Mouse (Mus musculus) heart, embryonic 15.5 days (tissue): ENCODE results near the gene Helt. TPM values are rescaled to one million over a fixed set of nuclear protein-coding genes. Genes with fewer than 3 reads are reported as not detected.

Source experiments
- ATAC-seq: fragments of 200-750 bp; cut with Nextera tagmentation; replicated peaks from 2 replicates; pipeline ENCODE4 v1.8.0; 2017; ENCODE audit warnings: low read depth, moderate TSS enrichment; ENCODE audit not compliant: insufficient number of reproducible peaks, insufficient read depth, low FRiP score
- H3K27ac ChIP-seq: fragments of 300-500 bp; sonication (generic); 2 replicates; pipeline ENCODE4 v1.5.1; 2015; ENCODE audit warnings: mild to moderate bottlenecking, inconsistent platforms
- H3K27me3 ChIP-seq: fragments of 300-500 bp; sonication (generic); 2 replicates; pipeline ENCODE4 v1.6.1; 2015; ENCODE audit warnings: inconsistent platforms
- H3K36me3 ChIP-seq: fragments of 300-500 bp; sonication (generic); 2 replicates; pipeline ENCODE4 v1.6.1; 2015; ENCODE audit warnings: mild to moderate bottlenecking, inconsistent platforms
- H3K4me1 ChIP-seq: fragments of 300-500 bp; sonication (generic); replicated peaks from 2 replicates; pipeline ENCODE4 v1.6.1; 2015; ENCODE audit warnings: inconsistent platforms
- H3K4me2 ChIP-seq: fragments of 300-500 bp; sonication (generic); 2 replicates; pipeline ENCODE4 v1.6.1; 2015; ENCODE audit warnings: inconsistent platforms, mild to moderate bottlenecking, moderate library complexity
- H3K4me3 ChIP-seq: fragments of 300-500 bp; sonication (generic); 2 replicates; pipeline ENCODE4 v1.5.1; 2015; ENCODE audit warnings: mild to moderate bottlenecking, inconsistent platforms
- H3K9ac ChIP-seq: fragments of 300-500 bp; sonication (generic); 2 replicates; pipeline ENCODE4 v1.6.1; 2015; ENCODE audit warnings: mild to moderate bottlenecking, inconsistent platforms
- H3K9me3 ChIP-seq: fragments of 300-500 bp; sonication (generic); replicated peaks from 2 replicates; pipeline ENCODE4 v1.6.1; 2016; ENCODE audit warnings: inconsistent platforms
- WGBS: fragments of 180-500 bp; shearing (Covaris S2); methylation state at CpG from one replicate; pipeline ENCODE4 v1.1.7; 2015; ENCODE audit warnings: mixed read lengths; 5-methylcytosine and 5-hydroxymethylcytosine counted together
- polyA plus RNA-seq: library from polyadenylated mRNA; unstranded; fragments of >200 nt; fragmentation: Nextera tagmentation; extraction: Ambion mirVana; gene quantifications from 2 replicates; pipeline ENCODE4 v1.2.1, GENCODE M21; 2015

Gene Helt
- polyA plus RNA-seq, 1 experiment from 2014 or later: not detected

DNA sequence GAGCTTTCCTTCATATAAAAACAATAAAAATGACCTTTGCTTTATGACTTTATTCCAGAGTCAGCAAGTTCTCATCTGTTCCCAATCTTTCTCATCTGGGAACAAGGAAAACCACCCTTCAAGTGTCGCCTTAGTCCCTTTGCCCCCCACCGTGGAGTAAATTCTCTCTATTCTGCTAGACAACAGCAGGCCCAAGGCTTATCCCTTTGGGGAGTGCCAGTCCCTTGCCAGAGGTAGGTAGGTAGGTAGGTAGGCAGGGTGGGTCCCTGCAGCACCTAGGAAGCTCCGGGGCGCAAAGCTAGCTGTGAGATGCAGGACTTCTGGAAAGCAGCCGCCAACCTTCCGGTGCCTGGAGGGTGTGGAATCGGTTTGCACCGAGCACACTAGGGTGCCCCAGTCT lies 1.5 kb upstream of the Helt start:
- H3K4me1 ChIP-seq: peaks cover 19% of the 10 kb centered on the region
- no peak overlapping the region for H3K4me2 ChIP-seq
- H3K36me3 ChIP-seq: no peaks in the 10 kb centered on the region
- H3K9me3 ChIP-seq: no peaks in the 10 kb centered on the region
- 3% methylated on average over 8 of the region's 8 CpGs for WGBS
- no peak overlapping the region for H3K27ac ChIP-seq
- no peak for ATAC-seq
- peaks cover 76% of the 10 kb centered on the region for H3K27me3 ChIP-seq
- H3K4me3 ChIP-seq: no peak overlapping the region
- H3K9ac ChIP-seq: no peak overlapping the region

DNA sequence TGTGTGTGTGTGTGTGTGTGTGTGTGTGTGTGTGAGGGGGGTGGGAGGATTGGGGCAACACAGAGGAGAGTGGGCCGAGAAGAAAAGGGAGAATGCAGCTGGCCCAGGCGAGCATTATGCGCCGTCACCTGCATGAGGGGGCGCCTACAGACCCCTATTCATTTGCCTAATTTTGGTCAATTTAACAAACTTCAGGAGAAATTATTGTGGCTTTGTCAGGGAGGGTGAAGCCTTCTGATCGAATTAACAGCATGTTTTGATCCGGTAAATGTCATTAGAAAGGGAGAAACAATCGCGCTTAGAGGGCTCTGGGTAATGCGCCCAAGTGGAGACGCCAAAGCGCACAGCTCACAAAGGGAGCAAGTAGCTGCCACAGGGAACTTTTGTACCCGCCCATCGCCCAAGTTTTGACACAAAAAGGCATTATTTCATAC lies 647 bp upstream of the Helt start:
- H3K4me3 ChIP-seq: no peak overlapping the region
- ATAC-seq: no peak
- no peak overlapping the region for H3K9ac ChIP-seq
- peaks cover 20% of the 10 kb centered on the region for H3K4me1 ChIP-seq
- H3K27me3 ChIP-seq: peaks cover 84% of the 10 kb centered on the region
- no peaks in the 10 kb centered on the region for H3K36me3 ChIP-seq
- 2% methylated on average over 14 of the region's 14 CpGs for WGBS
- no peaks in the 10 kb centered on the region for H3K9me3 ChIP-seq
- no peak overlapping the region for H3K27ac ChIP-seq
- no peak overlapping the region for H3K4me2 ChIP-seq

DNA sequence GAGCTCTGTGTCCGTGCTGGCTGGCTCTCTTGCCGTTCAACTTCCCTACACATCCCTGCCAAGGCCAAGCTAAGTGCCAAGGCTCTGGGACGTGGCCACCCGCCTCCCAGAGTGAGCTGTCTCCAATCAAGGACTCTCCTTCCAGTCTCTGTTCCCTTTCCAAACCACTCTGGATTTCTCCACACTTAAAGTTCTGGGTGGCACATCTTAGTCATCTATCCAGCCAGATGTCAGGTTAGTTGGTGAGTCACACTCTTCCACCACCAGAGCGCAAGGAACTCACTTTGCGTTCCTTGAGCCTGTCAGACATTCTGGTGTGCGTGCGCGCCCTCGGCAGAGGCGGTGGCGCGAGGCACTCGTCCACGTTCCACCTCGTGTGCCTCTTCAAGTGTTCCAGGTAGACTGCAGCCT lies 725 bp downstream of the Helt start:
- Histone ChIP-seq H3K4me2 (peak overlapping the region; percentile 39), H3K27me3 (peaks cover 90% of the 10 kb centered on the region), H3K4me1 (peaks cover 20% of the 10 kb centered on the region), H3K36me3 (no peaks in the 10 kb centered on the region), H3K4me3 (peak overlapping the region; percentile 13; the same call in 1 of the 2 replicates), H3K9me3 (no peaks in the 10 kb centered on the region), H3K9ac (no peak overlapping the region), H3K27ac (no peak overlapping the region)
- no peak for ATAC-seq
- WGBS: 1% methylated on average over 16 of the region's 16 CpGs

DNA sequence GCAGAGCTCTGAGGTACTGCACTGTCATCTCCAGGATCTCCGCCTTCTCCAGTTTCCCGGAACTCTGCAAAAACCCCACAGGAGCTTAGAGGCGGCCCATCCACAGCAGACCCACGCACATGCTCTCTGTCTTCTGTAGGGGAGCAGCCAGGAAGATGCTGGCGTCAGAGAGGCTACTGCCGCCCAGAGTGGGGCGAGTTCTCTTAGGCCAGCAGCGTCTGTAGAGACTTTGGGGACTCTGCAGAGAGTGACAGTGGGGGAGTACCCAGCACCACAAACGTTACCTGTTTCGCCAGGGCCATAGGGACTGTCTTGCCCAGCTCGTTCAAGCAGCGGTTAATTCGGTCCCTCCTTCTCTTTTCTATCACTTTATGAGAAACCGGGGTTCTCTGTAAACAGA lies 1.3 kb downstream of the Helt start:
- peaks cover 90% of the 10 kb centered on the region for H3K27me3 ChIP-seq
- no peak overlapping the region for H3K27ac ChIP-seq
- WGBS: 2% methylated on average over 14 of the region's 14 CpGs
- H3K4me3 ChIP-seq: no peak overlapping the region
- no peak overlapping the region for H3K4me2 ChIP-seq
- H3K4me1 ChIP-seq: peaks cover 20% of the 10 kb centered on the region
- no peaks in the 10 kb centered on the region for H3K9me3 ChIP-seq
- no peaks in the 10 kb centered on the region for H3K36me3 ChIP-seq
- ATAC-seq: no peak
- H3K9ac ChIP-seq: no peak overlapping the region

DNA sequence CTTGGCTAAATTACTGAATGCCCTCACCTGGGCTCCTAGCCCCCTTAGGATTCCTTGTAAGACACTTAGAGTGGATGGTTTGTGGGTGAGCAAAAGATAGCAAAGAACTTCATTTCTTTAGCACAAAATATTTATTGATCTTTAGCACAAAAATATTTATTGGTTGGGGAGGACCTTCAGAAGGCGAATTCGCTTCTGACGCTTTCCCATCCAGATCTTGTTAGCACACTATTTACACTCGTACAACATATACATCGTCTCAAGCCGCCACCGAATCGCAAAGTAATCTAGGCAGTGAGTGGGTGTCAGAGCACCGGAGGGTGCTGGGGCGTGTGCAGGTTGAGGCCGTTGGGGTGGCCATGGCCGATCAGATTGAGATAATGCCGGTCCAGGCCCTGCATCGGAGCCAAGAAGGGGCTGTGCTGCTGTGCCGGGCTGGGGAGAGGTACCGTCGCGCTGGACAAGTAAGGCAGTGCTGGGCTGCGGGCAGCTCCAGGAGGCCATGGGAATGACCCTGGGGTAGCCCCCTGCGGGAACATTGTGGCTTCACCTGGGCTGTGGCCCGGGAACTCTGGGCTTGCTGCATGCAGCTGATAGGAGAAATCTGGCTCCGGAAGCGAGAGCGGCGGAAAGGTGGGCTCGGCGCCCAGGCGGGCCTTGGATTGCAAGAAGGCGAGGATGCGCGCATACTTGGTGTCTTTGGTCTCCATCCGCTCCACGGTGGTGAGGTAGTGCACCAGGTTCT lies 2.4 kb downstream of the Helt start:
- no peaks in the 10 kb centered on the region for H3K36me3 ChIP-seq
- no peaks in the 10 kb centered on the region for H3K9me3 ChIP-seq
- no peak overlapping the region for H3K9ac ChIP-seq
- H3K4me2 ChIP-seq: peak overlapping the region; percentile 43
- H3K27me3 ChIP-seq: peaks cover 81% of the 10 kb centered on the region
- 2% methylated on average over 33 of the region's 33 CpGs for WGBS
- ATAC-seq: no peak
- H3K4me3 ChIP-seq: peak overlapping the region; percentile 30
- H3K27ac ChIP-seq: no peak overlapping the region
- peaks cover 20% of the 10 kb centered on the region for H3K4me1 ChIP-seq

DNA sequence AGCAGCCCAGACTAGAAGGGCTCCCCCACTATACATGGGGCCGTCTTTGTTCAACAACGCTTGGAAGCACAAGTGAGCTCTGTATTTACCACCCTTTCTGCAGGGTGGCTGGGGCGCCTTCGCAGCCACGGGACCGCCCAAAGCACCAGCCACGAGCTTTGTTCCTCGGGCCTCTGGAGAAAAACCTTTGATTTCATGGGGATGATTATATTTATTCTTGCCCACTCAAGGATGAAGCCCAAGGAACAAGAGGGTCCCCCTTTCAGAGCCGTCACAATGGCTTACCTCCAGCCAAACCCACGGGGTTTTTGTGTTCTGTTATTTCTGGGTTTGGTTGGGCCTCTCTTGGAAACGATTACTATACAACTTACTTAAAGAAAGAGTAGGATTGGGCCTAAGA lies 5.2 kb downstream of the Helt start:
- H3K36me3 ChIP-seq: no peaks in the 10 kb centered on the region
- ATAC-seq: no peak
- peaks cover 53% of the 10 kb centered on the region for H3K27me3 ChIP-seq
- H3K4me1 ChIP-seq: peaks cover 24% of the 10 kb centered on the region
- no peak overlapping the region for H3K4me2 ChIP-seq
- 43% methylated on average over 11 of the region's 11 CpGs for WGBS
- no peak overlapping the region for H3K9ac ChIP-seq
- H3K27ac ChIP-seq: no peak overlapping the region
- no peaks in the 10 kb centered on the region for H3K9me3 ChIP-seq
- no peak overlapping the region for H3K4me3 ChIP-seq

DNA sequence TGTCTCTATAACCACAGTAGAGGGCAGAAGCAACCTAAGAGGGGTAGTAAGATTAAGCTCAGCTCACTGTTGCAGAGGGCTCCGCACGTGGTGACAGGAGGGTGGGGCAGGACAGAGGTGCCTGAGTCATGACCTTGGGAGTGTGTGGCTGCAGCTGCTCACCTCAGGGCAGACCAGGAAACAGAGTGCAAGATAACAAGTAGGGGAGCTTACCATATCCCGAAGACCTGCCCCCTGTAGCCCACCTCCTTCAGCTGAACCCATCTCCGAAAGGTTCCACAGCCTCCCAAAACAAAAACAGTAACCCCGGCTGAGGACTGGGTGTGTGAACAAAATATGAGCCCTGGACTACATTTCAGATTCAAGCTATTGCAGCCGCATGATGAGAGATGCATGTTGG lies 6.5 kb downstream of the Helt start:
- no peak for ATAC-seq
- Histone ChIP-seq H3K9ac (no peak overlapping the region), H3K9me3 (no peaks in the 10 kb centered on the region), H3K4me2 (no peak overlapping the region), H3K4me1 (peaks cover 18% of the 10 kb centered on the region), H3K27ac (no peak overlapping the region), H3K27me3 (peaks cover 40% of the 10 kb centered on the region), H3K36me3 (no peaks in the 10 kb centered on the region), H3K4me3 (no peak overlapping the region)
- WGBS: 85% methylated on average over 6 of the region's 6 CpGs

DNA sequence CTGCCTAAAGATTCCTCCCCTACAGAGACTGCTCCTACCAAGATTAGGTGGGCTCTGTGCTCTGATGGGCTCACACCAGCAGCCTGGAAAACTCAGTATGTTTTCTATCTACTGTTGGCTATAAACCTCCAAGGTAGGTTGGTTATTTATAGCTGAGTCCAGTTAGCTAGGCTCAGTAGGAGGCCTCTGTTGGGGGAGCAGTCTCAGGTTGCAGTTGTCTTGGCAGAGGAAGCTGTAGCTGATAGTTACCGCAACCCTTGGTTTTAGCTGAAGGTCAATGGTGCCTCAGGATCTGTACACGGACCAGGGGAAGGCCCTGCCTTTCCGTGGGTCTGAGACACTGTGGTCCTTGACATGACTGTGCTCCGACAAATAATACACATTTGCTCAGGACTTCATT lies 8.5 kb downstream of the Helt start:
- whole genome bisulfite sequencing: 60% methylated on average over 4 of the region's 4 CpGs
- H3K9me3 ChIP-seq: no peaks in the 10 kb centered on the region
- no peak for ATAC-seq
- H3K9ac ChIP-seq: no peak overlapping the region
- no peak overlapping the region for H3K4me3 ChIP-seq
- no peak overlapping the region for H3K4me2 ChIP-seq
- peaks cover 7% of the 10 kb centered on the region for H3K4me1 ChIP-seq
- H3K27ac ChIP-seq: peak overlapping the region; percentile 71
- H3K36me3 ChIP-seq: no peaks in the 10 kb centered on the region
- H3K27me3 ChIP-seq: peaks cover 20% of the 10 kb centered on the region

DNA sequence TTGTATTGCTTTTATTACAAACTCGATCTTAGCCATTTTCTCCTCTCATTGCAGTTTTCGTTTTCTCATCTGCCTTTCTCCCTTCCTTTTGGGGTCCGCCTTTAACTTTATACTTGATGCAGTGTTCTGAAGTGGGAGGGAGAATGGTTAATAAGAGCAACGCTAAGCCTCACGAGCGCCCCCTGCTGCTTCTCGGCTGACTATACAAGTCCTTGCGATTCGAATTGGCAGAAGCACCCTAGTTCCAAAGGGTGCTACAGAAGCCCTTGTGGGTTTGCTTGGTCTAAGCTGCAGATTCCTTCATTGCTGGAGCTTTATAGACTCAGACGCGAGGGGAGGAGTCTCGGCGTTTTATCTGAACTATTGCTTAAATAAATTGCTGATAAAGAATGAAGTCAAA lies 12.9 kb downstream of the Helt start:
- ATAC-seq: no peak
- Histone ChIP-seq H3K27ac (no peak overlapping the region), H3K4me1 (peaks cover 7% of the 10 kb centered on the region), H3K36me3 (no peaks in the 10 kb centered on the region), H3K4me3 (no peak overlapping the region), H3K4me2 (no peak overlapping the region), H3K9ac (no peak overlapping the region), H3K9me3 (no peaks in the 10 kb centered on the region), H3K27me3 (no peaks in the 10 kb centered on the region)
- 9% methylated on average over 13 of the region's 13 CpGs for WGBS

DNA sequence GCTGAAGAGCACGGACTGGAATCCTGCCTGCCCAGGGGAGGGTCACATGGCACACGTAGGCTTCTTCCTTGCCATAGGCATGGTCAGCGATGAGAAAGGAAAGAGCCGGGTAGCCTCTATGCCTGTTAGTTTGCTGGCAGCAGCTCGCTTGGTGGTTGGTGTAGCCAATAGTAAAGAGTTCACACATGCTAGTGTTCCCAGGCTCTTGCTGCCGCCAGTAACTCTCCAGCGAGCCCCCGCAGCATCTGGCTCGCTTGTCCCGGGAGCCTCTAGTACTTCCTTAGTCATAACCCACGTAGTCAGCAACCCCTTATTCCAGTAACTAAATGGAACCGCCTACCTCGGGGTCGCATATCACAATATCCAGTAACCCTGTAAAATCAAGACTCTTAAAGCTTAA lies 17.5 kb downstream of the Helt start:
- Histone ChIP-seq H3K9ac (no peak overlapping the region), H3K4me1 (no peaks in the 10 kb centered on the region), H3K27me3 (no peaks in the 10 kb centered on the region), H3K4me3 (no peak overlapping the region), H3K9me3 (no peaks in the 10 kb centered on the region), H3K36me3 (no peaks in the 10 kb centered on the region), H3K27ac (no peak overlapping the region), H3K4me2 (no peak overlapping the region)
- 80% methylated on average over 14 of the region's 14 CpGs for WGBS
- no peak for ATAC-seq

DNA sequence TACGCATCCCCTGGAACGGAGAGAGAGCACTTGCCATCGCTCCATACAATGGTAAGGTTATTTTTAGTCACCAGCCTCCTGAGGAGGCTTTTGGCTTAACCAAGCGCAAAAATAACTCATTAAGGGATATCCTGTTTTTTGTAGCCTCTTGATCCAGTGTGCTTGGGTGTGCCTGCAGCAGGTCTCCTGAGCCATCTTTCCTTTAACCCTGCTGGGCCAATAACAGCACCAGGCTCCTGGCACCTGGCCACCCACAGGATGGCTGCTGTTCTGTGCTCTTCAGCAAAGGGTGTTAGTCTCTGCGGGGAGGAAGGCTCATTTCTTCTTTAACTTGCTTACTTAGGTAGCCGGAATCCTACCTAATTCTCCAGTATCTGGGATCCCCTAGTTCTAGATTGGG lies 23.7 kb downstream of the Helt start:
- H3K4me3 ChIP-seq: no peak overlapping the region
- 37% methylated on average over 6 of the region's 6 CpGs for WGBS
- H3K4me1 ChIP-seq: peaks cover 4% of the 10 kb centered on the region; the same call in 1 of the 2 replicates
- H3K36me3 ChIP-seq: no peaks in the 10 kb centered on the region
- no peaks in the 10 kb centered on the region for H3K9me3 ChIP-seq
- H3K4me2 ChIP-seq: peak overlapping the region; percentile 14
- no peak overlapping the region for H3K9ac ChIP-seq
- H3K27ac ChIP-seq: no peak overlapping the region
- ATAC-seq: no peak
- H3K27me3 ChIP-seq: no peaks in the 10 kb centered on the region

DNA sequence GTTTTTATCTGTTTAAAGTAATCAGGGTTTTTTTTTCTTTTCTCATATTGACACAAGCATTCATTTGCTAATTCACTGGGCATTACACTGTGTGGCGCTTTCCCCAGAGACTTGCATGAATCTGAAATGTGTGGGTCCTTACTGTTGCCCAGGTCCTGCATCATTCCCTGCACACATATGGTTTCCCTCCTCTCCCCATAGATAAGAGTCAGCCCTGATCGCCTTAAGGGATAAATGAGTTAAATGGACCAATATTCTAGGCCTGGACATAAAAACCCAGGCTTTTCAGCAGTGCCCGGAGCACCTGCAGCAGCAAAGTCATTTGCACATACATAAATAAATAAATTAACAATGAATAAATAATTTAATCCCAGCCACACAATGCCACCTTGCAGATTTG lies 24.3 kb downstream of the Helt start:
- peaks cover 4% of the 10 kb centered on the region; the same call in 1 of the 2 replicates for H3K4me1 ChIP-seq
- ATAC-seq: no peak
- no peak overlapping the region for H3K27ac ChIP-seq
- H3K9ac ChIP-seq: no peak overlapping the region
- no peaks in the 10 kb centered on the region for H3K36me3 ChIP-seq
- H3K4me3 ChIP-seq: no peak overlapping the region
- H3K9me3 ChIP-seq: no peaks in the 10 kb centered on the region
- H3K27me3 ChIP-seq: no peaks in the 10 kb centered on the region
- WGBS: 75% methylated on average over 3 of the region's 3 CpGs
- H3K4me2 ChIP-seq: no peak overlapping the region
